Mouse (Mus musculus) bone marrow, adult 2 months (tissue): Measurements from ENCODE around the gene Gh.

Experiments
- CTCF ChIP-seq: fragments of 200-500 bp; IDR thresholded peaks from 2 replicates; pipeline ENCODE4 v1.5.1; 2011; ENCODE audit warnings: low read length, control low read depth; ENCODE audit not compliant: control insufficient read depth, insufficient read depth
- POLR2A ChIP-seq: fragments of 200-500 bp; IDR thresholded peaks from 2 replicates; pipeline ENCODE4 v1.6.1; 2011; ENCODE audit warnings: low read depth, mild to moderate bottlenecking, control low read depth, low read length, borderline replicate concordance; ENCODE audit not compliant: control insufficient read depth

DNA sequence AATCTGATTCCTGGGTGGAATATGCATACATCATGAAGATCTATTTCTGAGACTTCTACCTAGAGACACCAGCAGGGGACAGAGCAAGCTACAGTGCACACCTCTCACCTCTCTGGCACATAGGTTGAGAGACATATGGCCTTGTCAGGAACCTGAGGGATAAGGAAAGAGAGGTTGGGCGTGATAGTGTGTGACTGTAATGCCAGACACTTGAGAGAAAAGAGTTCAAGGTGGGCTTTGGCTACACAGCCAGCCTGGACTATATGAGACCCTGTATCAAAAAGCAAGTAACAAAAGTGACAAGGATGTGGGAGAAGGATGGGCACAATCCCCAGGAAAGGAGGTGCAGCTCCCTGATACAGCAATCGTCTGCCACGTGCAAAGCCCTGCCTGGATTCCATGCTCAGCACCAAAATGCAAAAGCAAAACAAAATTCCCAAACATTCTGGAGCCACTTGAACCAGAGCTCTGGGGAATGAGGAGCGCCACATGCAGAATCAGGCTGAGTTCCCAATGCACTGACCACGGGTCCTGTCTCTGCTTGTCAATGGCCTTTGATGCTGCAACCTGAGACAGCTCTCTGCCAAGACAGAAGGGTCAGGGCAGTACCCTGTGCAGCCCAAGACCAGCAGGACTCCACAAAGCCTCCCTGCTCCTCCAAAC lies 30.4 kb downstream of the Gh start:
- TF ChIP-seq CTCF: no peak
- TF ChIP-seq POLR2A: no peak
